ENCODE assay signal across 8 mouse cellular contexts in genomic region chr16:5255081-5255740, GRCm38 (mm10). TPM values are rescaled to one million over a fixed set of nuclear protein-coding genes. Genes with fewer than 3 reads are reported as not detected.
DNase-seq lines count a peak whose midpoint lies in the region; ATAC-seq and TF ChIP-seq lines count a peak whose summit lies in the region.

No protein-coding gene starts in this region.

- no peaks in the 10 kb centered on the region for H3K9me3 ChIP-seq in lung, embryonic 14.5 days (ENCODE audit: low read depth, low read length)
- H3K9me3 ChIP-seq in hindbrain, embryonic 16.5 days (ENCODE audit: control insufficient read depth, low read length) = no peaks in the 10 kb centered on the region
- no peaks in the 10 kb centered on the region for H3K9me3 ChIP-seq in midbrain, embryonic 11.5 days (ENCODE audit: control insufficient read depth, low read length)

- 2% methylated on average over 27 of the region's 27 CpGs for WGBS in lung, embryonic 14.5 days
- 2% methylated on average over 27 of the region's 27 CpGs for WGBS in hindbrain, embryonic 16.5 days
- 2% methylated on average over 27 of the region's 27 CpGs for WGBS in midbrain, embryonic 11.5 days

- peak; percentile 47 for DNase-seq in lung, embryonic 14.5 days
- DNase-seq in lung, postnatal 10 days = no peak
- DNase-seq in midbrain, embryonic 11.5 days (ENCODE audit: low spot score, missing footprints) = no peak
- DNase-seq in cerebellum, adult 11 months = no peak
- no peak for DNase-seq in cerebellum, postnatal 4 days (ENCODE audit: low spot score in 2 of 2)
- DNase-seq in left cerebral cortex, adult 11 months (ENCODE audit: low spot score) = no peak

- peak overlapping the region; percentile 86 for H3K4me2 ChIP-seq in lung, embryonic 14.5 days
- H3K4me2 ChIP-seq in hindbrain, embryonic 16.5 days (ENCODE audit: low read length) = peak overlapping the region; percentile 85
- peak overlapping the region; percentile 86 for H3K4me2 ChIP-seq in midbrain, embryonic 11.5 days

- H3K27me3 ChIP-seq in lung, embryonic 14.5 days (ENCODE audit: insufficient read depth, low read length) = no peaks in the 10 kb centered on the region
- no peaks in the 10 kb centered on the region for H3K27me3 ChIP-seq in hindbrain, embryonic 16.5 days (replicated peaks; ENCODE audit: control insufficient read depth, insufficient read depth, low read length)
- H3K27me3 ChIP-seq in midbrain, embryonic 11.5 days (ENCODE audit: control insufficient read depth, insufficient read depth, low read length) = no peaks in the 10 kb centered on the region

- TF ChIP-seq CTCF in lung, embryonic 14.5 days (IDR thresholded peaks at IDR 0.05; ENCODE audit: low read depth) = no peak
- no peak for TF ChIP-seq CTCF in cortical plate, adult 2 months (IDR thresholded peaks at IDR 0.05; ENCODE audit: extremely low read depth, insufficient read depth, low read length)

- peaks cover 12% of the 10 kb centered on the region; the same call in 1 of the 2 replicates for H3K36me3 ChIP-seq in lung, embryonic 14.5 days (ENCODE audit: insufficient read depth)
- no peaks in the 10 kb centered on the region for H3K36me3 ChIP-seq in hindbrain, embryonic 16.5 days (ENCODE audit: control insufficient read depth, insufficient read depth, low read length)
- no peaks in the 10 kb centered on the region for H3K36me3 ChIP-seq in midbrain, embryonic 11.5 days (ENCODE audit: control insufficient read depth, insufficient read depth, low read length)

- no peaks in the 10 kb centered on the region for H3K4me1 ChIP-seq in lung, embryonic 14.5 days (ENCODE audit: insufficient read depth)
- peaks cover 1% of the 10 kb centered on the region; the same call in 1 of the 2 replicates for H3K4me1 ChIP-seq in cortical plate, adult 2 months (ENCODE audit: control insufficient read depth, insufficient read depth, low read length)
- no peaks in the 10 kb centered on the region; the same call in none of the 2 replicates for H3K4me1 ChIP-seq in hindbrain, embryonic 16.5 days (ENCODE audit: control insufficient read depth, insufficient read depth, low read depth, low read length)
- peaks cover 9% of the 10 kb centered on the region for H3K4me1 ChIP-seq in midbrain, embryonic 11.5 days (ENCODE audit: control insufficient read depth, insufficient read depth, low read length)

- peak; percentile 13; the same call in 1 of the 2 replicates for ATAC-seq in lung, embryonic 14.5 days (ENCODE audit: insufficient read depth)
- 0 out of 2 replicates have a peak, but pooled peaks have one; percentile 4 for ATAC-seq in hindbrain, embryonic 16.5 days
- peak; percentile 17; the same call in 1 of the 2 replicates for ATAC-seq in midbrain, embryonic 11.5 days (ENCODE audit: low FRiP score)

- peak overlapping the region; percentile 72 for H3K9ac ChIP-seq in lung, embryonic 14.5 days
- peak overlapping the region; percentile 68 for H3K9ac ChIP-seq in hindbrain, embryonic 16.5 days (ENCODE audit: low read depth, low read length)
- peak overlapping the region; percentile 70 for H3K9ac ChIP-seq in midbrain, embryonic 11.5 days (ENCODE audit: low read length)

- no peak for TF ChIP-seq POLR2A in cortical plate, adult 2 months (IDR thresholded peaks at IDR 0.05; ENCODE audit: extremely low read depth, insufficient read depth, low read length)

- peak overlapping the region; percentile 79 for H3K27ac ChIP-seq in lung, embryonic 14.5 days (ENCODE audit: low read depth)
- H3K27ac ChIP-seq in cortical plate, adult 2 months (ENCODE audit: insufficient read depth, low read length) = no peak overlapping the region
- peak overlapping the region; percentile 30; the same call in 1 of the 2 replicates for H3K27ac ChIP-seq in hindbrain, embryonic 16.5 days (ENCODE audit: low read depth, low read length)
- H3K27ac ChIP-seq in midbrain, embryonic 11.5 days (ENCODE audit: low read depth, low read length) = no peak overlapping the region

- H3K4me3 ChIP-seq in lung, embryonic 14.5 days (ENCODE audit: low read depth, low read length) = peak overlapping the region; percentile 66
- peak overlapping the region; percentile 37 for H3K4me3 ChIP-seq in cortical plate, adult 2 months (ENCODE audit: insufficient read depth, low read length)
- H3K4me3 ChIP-seq in hindbrain, embryonic 16.5 days (ENCODE audit: low read length) = peak overlapping the region; percentile 61
- H3K4me3 ChIP-seq in midbrain, embryonic 11.5 days (ENCODE audit: low read depth, low read length) = peak overlapping the region; percentile 58

RNA-seq across cellular contexts. Expression of gene Eef2kmt, which starts 0.6 kb away (rescaled TPM):
- polyA plus RNA-seq in lung, embryonic 14.5 days (2014; fragmentation: Nextera tagmentation; extraction: Ambion mirVana) = 27.2 and 28.4 TPM in 2 replicates
- polyA plus RNA-seq in cortical plate, adult 2 months (2012; rRNA removed) = 10.0 and 10.9 TPM in 2 replicates
- polyA plus RNA-seq in hindbrain, embryonic 16.5 days (2015; fragmentation: Nextera tagmentation; extraction: Ambion mirVana) = 9.4 and 9.5 TPM in 2 replicates
- polyA plus RNA-seq in midbrain, embryonic 11.5 days (2014; fragmentation: Nextera tagmentation; extraction: Ambion mirVana) = 13.2 and 15.0 TPM in 2 replicates

RNA-seq across cellular contexts. Expression of gene Alg1, which starts 21.8 kb away (rescaled TPM):
- polyA plus RNA-seq in lung, embryonic 14.5 days (2014; fragmentation: Nextera tagmentation; extraction: Ambion mirVana) = 32.0 and 32.9 TPM in 2 replicates
- 52.7 and 58.7 TPM in 2 replicates for polyA plus RNA-seq in cortical plate, adult 2 months (2012; rRNA removed)
- 42.9 and 45.9 TPM in 2 replicates for polyA plus RNA-seq in hindbrain, embryonic 16.5 days (2015; fragmentation: Nextera tagmentation; extraction: Ambion mirVana)
- 24.3 and 26.6 TPM in 2 replicates for polyA plus RNA-seq in midbrain, embryonic 11.5 days (2014; fragmentation: Nextera tagmentation; extraction: Ambion mirVana)

RNA-seq across cellular contexts. Expression of gene AU021092, which starts 33.1 kb away (rescaled TPM):
- 3.4 and 4.5 TPM in 2 replicates for polyA plus RNA-seq in lung, embryonic 14.5 days (2014; fragmentation: Nextera tagmentation; extraction: Ambion mirVana)
- polyA plus RNA-seq in cortical plate, adult 2 months (2012; rRNA removed) = 8.6 and 9.3 TPM in 2 replicates
- 15.7 and 16.6 TPM in 2 replicates for polyA plus RNA-seq in hindbrain, embryonic 16.5 days (2015; fragmentation: Nextera tagmentation; extraction: Ambion mirVana)
- 5.4 and 5.8 TPM in 2 replicates for polyA plus RNA-seq in midbrain, embryonic 11.5 days (2014; fragmentation: Nextera tagmentation; extraction: Ambion mirVana)

RNA-seq across cellular contexts. Expression of gene Nagpa, which starts 51.4 kb away (rescaled TPM):
- 20.8 and 23.3 TPM in 2 replicates for polyA plus RNA-seq in lung, embryonic 14.5 days (2014; fragmentation: Nextera tagmentation; extraction: Ambion mirVana)
- polyA plus RNA-seq in cortical plate, adult 2 months (2012; rRNA removed) = 17.4 and 19.4 TPM in 2 replicates
- polyA plus RNA-seq in hindbrain, embryonic 16.5 days (2015; fragmentation: Nextera tagmentation; extraction: Ambion mirVana) = 11.9 and 14.9 TPM in 2 replicates
- polyA plus RNA-seq in midbrain, embryonic 11.5 days (2014; fragmentation: Nextera tagmentation; extraction: Ambion mirVana) = 10.7 and 10.8 TPM in 2 replicates

Comparison
In these comparisons a context has a peak if more than half of its experiments do, and no peak if none do; other contexts are left out.
1. H3K27ac ChIP-seq: peak in lung, embryonic 14.5 days (single experiment) and hindbrain, embryonic 16.5 days (single experiment); none in cortical plate, adult 2 months (single experiment) and midbrain, embryonic 11.5 days (single experiment).
2. Peak in every context shown above with its lines, with median percentiles within 50 percentile points of each other: ATAC-seq, H3K4me2 ChIP-seq, H3K4me3 ChIP-seq and H3K9ac ChIP-seq.